Mouse (Mus musculus) heart, embryonic 16.5 days (tissue): ENCODE data around the gene Nr1h3. TPM values are rescaled to one million over a fixed set of nuclear protein-coding genes. Genes with fewer than 3 reads are reported as not detected.

Experiments
- ATAC-seq: fragments of 200-750 bp; cut with Nextera tagmentation; replicated peaks from 2 replicates; pipeline ENCODE4 v1.8.0; 2017; ENCODE audit warnings: moderate number of reproducible peaks; ENCODE audit not compliant: insufficient read depth, low FRiP score; ENCODE audit errors: extremely low read depth
- H3K27ac ChIP-seq: fragments of 300-500 bp; sonication (generic); 2 replicates; pipeline ENCODE4 v1.5.1; 2014; ENCODE audit warnings: mild to moderate bottlenecking, low read length, control low read depth, moderate library complexity
- H3K27me3 ChIP-seq: fragments of 300-500 bp; sonication (generic); 2 replicates; pipeline ENCODE4 v1.6.1; 2014; ENCODE audit warnings: low read length, mixed read lengths; ENCODE audit not compliant: control insufficient read depth, insufficient read depth
- H3K36me3 ChIP-seq: fragments of 300-500 bp; sonication (generic); 2 replicates; pipeline ENCODE4 v1.6.1; 2014; ENCODE audit not compliant: control insufficient read depth, insufficient read depth
- H3K4me1 ChIP-seq: fragments of 300-500 bp; sonication (generic); 2 replicates; pipeline ENCODE4 v1.6.1; 2014; ENCODE audit warnings: low read length, mixed read lengths; ENCODE audit not compliant: control insufficient read depth, insufficient read depth
- H3K4me2 ChIP-seq: fragments of 300-500 bp; sonication (generic); 2 replicates; pipeline ENCODE4 v1.6.1; 2014; ENCODE audit warnings: low read depth, mild to moderate bottlenecking, control low read depth, low read length
- H3K4me3 ChIP-seq: fragments of 300-500 bp; sonication (generic); 2 replicates; pipeline ENCODE4 v1.5.1; 2014; ENCODE audit warnings: mild to moderate bottlenecking, control low read depth, low read length
- H3K9ac ChIP-seq: fragments of 300-500 bp; sonication (generic); 2 replicates; pipeline ENCODE4 v1.6.1; 2014; ENCODE audit warnings: low read length, control low read depth
- H3K9me3 ChIP-seq: fragments of 300-500 bp; sonication (generic); replicated peaks from 2 replicates; pipeline ENCODE4 v1.6.1; 2016; ENCODE audit warnings: low read length; ENCODE audit not compliant: control insufficient read depth
- WGBS: fragments of 180-500 bp; shearing (Covaris S2); extraction: QIAGEN DNeasy Blood & Tissue Kit; methylation state at CpG from one replicate; pipeline ENCODE4 v1.1.7; 2014; 5-methylcytosine and 5-hydroxymethylcytosine counted together
- polyA plus RNA-seq: library from polyadenylated mRNA; unstranded; fragments of >200 nt; fragmentation: Nextera tagmentation; extraction: Ambion mirVana; gene quantifications from 2 replicates; pipeline ENCODE4 v1.2.1, GENCODE M21; 2015

The Nr1h3 gene
- polyA plus RNA-seq, 1 experiment from 2014 or later = 4.4 TPM

GRCm38 (mm10) chr2:91229735-91230134, 27.1 kb upstream of the Nr1h3 start:
- Histone ChIP-seq H3K4me1 (no peaks in the 10 kb centered on the region), H3K27ac (no peak overlapping the region), H3K9ac (no peak overlapping the region), H3K9me3 (no peaks in the 10 kb centered on the region), H3K4me3 (no peak overlapping the region), H3K36me3 (no peaks in the 10 kb centered on the region), H3K4me2 (no peak overlapping the region), H3K27me3 (no peaks in the 10 kb centered on the region)
- ATAC-seq = no peak
- 77% methylated on average over 2 of the region's 2 CpGs for WGBS

GRCm38 (mm10) chr2:91223614-91224013, 21.0 kb upstream of the Nr1h3 start:
- no peaks in the 10 kb centered on the region for H3K9me3 ChIP-seq
- no peak overlapping the region for H3K27ac ChIP-seq
- no peak for ATAC-seq
- no peak overlapping the region for H3K9ac ChIP-seq
- no peak overlapping the region for H3K4me2 ChIP-seq
- H3K36me3 ChIP-seq = no peaks in the 10 kb centered on the region; the same call in 1 of the 2 replicates
- H3K4me1 ChIP-seq = no peaks in the 10 kb centered on the region
- 80% methylated on average over 2 of the region's 2 CpGs for WGBS
- H3K27me3 ChIP-seq = no peaks in the 10 kb centered on the region
- H3K4me3 ChIP-seq = no peak overlapping the region

- H3K36me3 ChIP-seq = no peaks in the 10 kb centered on the region; the same call in 1 of the 2 replicates
- H3K4me3 ChIP-seq = no peak overlapping the region
- no peaks in the 10 kb centered on the region for H3K9me3 ChIP-seq
- no peak for ATAC-seq
- no peaks in the 10 kb centered on the region for H3K27me3 ChIP-seq
- H3K27ac ChIP-seq = no peak overlapping the region
- 98% methylated on average over 3 of the region's 3 CpGs for WGBS
- H3K4me2 ChIP-seq = no peak overlapping the region
- H3K9ac ChIP-seq = no peak overlapping the region
- H3K4me1 ChIP-seq = 0 out of 2 replicates have a peak, but pooled peaks cover 4% of the 10 kb centered on the region
These were observed 17.9 kb upstream of the Nr1h3 start for GRCm38 (mm10) chr2:91220501-91220900.

GRCm38 (mm10) chr2:91217032-91217431, 14.4 kb upstream of the Nr1h3 start:
- Histone ChIP-seq H3K27ac (no peak overlapping the region), H3K36me3 (peaks cover 6% of the 10 kb centered on the region)
- ATAC-seq = no peak; the same call in 1 of the 2 replicates

GRCm38 (mm10) chr2:91213311-91213710, 10.7 kb upstream of the Nr1h3 start:
- ATAC-seq = no peak
- no peak overlapping the region for H3K9ac ChIP-seq
- 0 out of 2 replicates have a peak, but pooled peaks cover 4% of the 10 kb centered on the region for H3K4me1 ChIP-seq
- no peaks in the 10 kb centered on the region for H3K9me3 ChIP-seq
- H3K27ac ChIP-seq = no peak overlapping the region
- peaks cover 35% of the 10 kb centered on the region for H3K36me3 ChIP-seq
- H3K4me3 ChIP-seq = no peak overlapping the region
- no peaks in the 10 kb centered on the region for H3K27me3 ChIP-seq
- H3K4me2 ChIP-seq = no peak overlapping the region

More at GRCm38 (mm10) chr2:91217032-91217431, 14.4 kb upstream of the Nr1h3 start:
- H3K9me3 ChIP-seq = no peaks in the 10 kb centered on the region
- 58% methylated on average over 4 of the region's 4 CpGs for WGBS
- H3K9ac ChIP-seq = no peak overlapping the region
- H3K27me3 ChIP-seq = no peaks in the 10 kb centered on the region
- no peak overlapping the region for H3K4me3 ChIP-seq
- H3K4me2 ChIP-seq = no peak overlapping the region
- H3K4me1 ChIP-seq = 0 out of 2 replicates have a peak, but pooled peaks cover 4% of the 10 kb centered on the region

- Histone ChIP-seq H3K4me3 (no peak overlapping the region), H3K27ac (no peak overlapping the region), H3K4me2 (no peak overlapping the region), H3K4me1 (peaks cover 13% of the 10 kb centered on the region; the same call in 1 of the 2 replicates), H3K9me3 (no peaks in the 10 kb centered on the region), H3K27me3 (no peaks in the 10 kb centered on the region), H3K36me3 (peaks cover 51% of the 10 kb centered on the region), H3K9ac (no peak overlapping the region)
- no peak for ATAC-seq
- WGBS = 87% methylated on average over 9 of the region's 9 CpGs
These were observed 3.7 kb upstream of the Nr1h3 start for GRCm38 (mm10) chr2:91206254-91206775.

GRCm38 (mm10) chr2:91202972-91203656, 480 bp upstream of the Nr1h3 start:
- H3K9me3 ChIP-seq = no peaks in the 10 kb centered on the region
- H3K27ac ChIP-seq = peak overlapping the region; percentile 95
- peak overlapping the region; percentile 79 for H3K4me3 ChIP-seq
- no peaks in the 10 kb centered on the region for H3K27me3 ChIP-seq
- H3K4me2 ChIP-seq = peak overlapping the region; percentile 76
- H3K4me1 ChIP-seq = peaks cover 13% of the 10 kb centered on the region; the same call in 1 of the 2 replicates
- peaks cover 25% of the 10 kb centered on the region for H3K36me3 ChIP-seq
- peak overlapping the region; percentile 88 for H3K9ac ChIP-seq
- ATAC-seq = no peak
- 13% methylated on average over 20 of the region's 20 CpGs for WGBS

- H3K9me3 ChIP-seq = no peaks in the 10 kb centered on the region
- 71% methylated on average over 3 of the region's 3 CpGs for WGBS
- no peak for ATAC-seq
- H3K9ac ChIP-seq = no peak overlapping the region
- no peaks in the 10 kb centered on the region for H3K36me3 ChIP-seq
- peaks cover 19% of the 10 kb centered on the region for H3K4me1 ChIP-seq
- H3K27me3 ChIP-seq = no peaks in the 10 kb centered on the region
- H3K4me2 ChIP-seq = no peak overlapping the region
- no peak overlapping the region for H3K4me3 ChIP-seq
- H3K27ac ChIP-seq = no peak overlapping the region
These were observed 3.7 kb downstream of the Nr1h3 start for GRCm38 (mm10) chr2:91198888-91199287.

- WGBS = 45% methylated on average over 3 of the region's 3 CpGs
- H3K27ac ChIP-seq = peak overlapping the region; percentile 49
- peaks cover 8% of the 10 kb centered on the region for H3K4me1 ChIP-seq
- H3K27me3 ChIP-seq = no peaks in the 10 kb centered on the region; the same call in 1 of the 2 replicates
- H3K9ac ChIP-seq = no peak overlapping the region
- H3K4me2 ChIP-seq = no peak overlapping the region
- H3K36me3 ChIP-seq = no peaks in the 10 kb centered on the region
- no peak for ATAC-seq
- no peak overlapping the region for H3K4me3 ChIP-seq
- H3K9me3 ChIP-seq = no peaks in the 10 kb centered on the region
These were observed 6.0 kb downstream of the Nr1h3 start for GRCm38 (mm10) chr2:91196577-91197001.
